Mouse (Mus musculus) brain, embryonic 14.5 days (tissue): ENCODE measurements at regions not wholly inside any gene's neighbourhood (a gene's known extent, or its start where the extent isn't known, plus 50 kb on each side); places are given as distances from the start of the nearest gene placed in this dataset.

ENCODE experiments used
- CTCF ChIP-seq: fragments of 200-500 bp; IDR thresholded peaks from 2 replicates; pipeline ENCODE4 v1.5.1; 2012; ENCODE audit warnings: inconsistent platforms, mild to moderate bottlenecking, moderate library complexity, borderline replicate concordance; ENCODE audit not compliant: insufficient read depth, insufficient read length; ENCODE audit errors: extremely low read depth
- POLR2A ChIP-seq: fragments of 200-500 bp; IDR thresholded peaks from 2 replicates; pipeline ENCODE4 v1.6.1; 2012; ENCODE audit warnings: mild to moderate bottlenecking, inconsistent platforms, borderline replicate concordance; ENCODE audit not compliant: poor library complexity, insufficient read depth, insufficient read length, severe bottlenecking; ENCODE audit errors: extremely low read depth

- TF ChIP-seq POLR2A (no peak), CTCF (no peak)
Measured at GRCm38 (mm10) chr17:85804631-85805030, 116.6 kb upstream of the Six2 start.
